7 mouse cellular contexts compared by ENCODE assay signal in the genomic region with DNA sequence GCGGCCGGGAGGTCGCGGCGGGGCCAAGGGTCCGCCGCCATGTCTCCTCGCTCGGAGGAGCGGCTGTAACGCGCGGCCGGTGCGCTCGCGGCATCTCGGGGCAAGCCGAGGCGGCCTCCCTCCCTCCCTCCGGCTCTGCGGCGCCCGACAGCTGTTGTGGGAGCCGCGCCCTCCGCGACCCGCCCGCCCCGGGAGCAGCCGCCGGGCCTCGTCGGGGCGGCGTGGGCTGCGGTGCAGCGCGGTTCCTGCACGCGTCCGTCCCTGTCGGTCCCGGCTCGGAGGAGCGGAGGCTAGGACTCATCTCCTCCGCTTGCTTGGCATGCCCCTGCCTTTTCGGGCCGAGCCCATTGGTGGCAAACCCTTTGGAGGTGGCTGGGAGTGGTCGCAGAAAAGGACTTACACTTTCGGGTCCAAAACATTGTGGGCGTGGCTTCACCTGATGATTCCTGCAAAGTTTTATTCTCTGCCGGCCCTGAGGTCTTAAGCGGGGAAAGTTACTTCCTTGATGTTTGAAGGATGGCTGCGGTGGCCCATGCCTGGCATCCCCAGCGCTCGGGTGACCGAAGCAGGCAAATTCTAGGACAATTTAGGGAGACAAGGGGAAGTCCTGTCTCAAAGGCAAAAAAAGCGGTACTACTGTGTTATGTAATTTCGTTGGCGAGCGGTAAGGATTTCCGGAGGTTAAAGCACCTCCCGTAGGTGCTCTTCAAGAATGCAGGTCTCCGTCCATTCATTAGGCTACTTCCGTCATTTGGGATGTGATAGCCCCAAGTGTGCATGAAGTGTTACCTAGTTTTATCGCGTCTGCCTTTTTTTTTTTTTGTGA. TPM values are rescaled to one million over a fixed set of nuclear protein-coding genes. Genes with fewer than 3 reads are reported as not detected.
DNase-seq lines count a peak whose midpoint lies in the region; ATAC-seq and TF ChIP-seq lines count a peak whose summit lies in the region.

No protein-coding gene starts in this region.

- TF ChIP-seq EP300 in liver, postnatal 0 days (IDR thresholded peaks at IDR 0.05; ENCODE audit: low read depth), result no peak

- H3K9ac ChIP-seq in liver, postnatal 0 days (replicated peaks), result peak overlapping the region; percentile 94
- peak overlapping the region; percentile 93 for H3K9ac ChIP-seq in neural tube, embryonic 11.5 days (ENCODE audit: low read length)

- peak overlapping the region; percentile 61 for H3K27ac ChIP-seq in kidney, adult 2 months (ENCODE audit: insufficient read depth, low read depth, low read length)
- peak overlapping the region; percentile 96 for H3K27ac ChIP-seq in liver, postnatal 0 days (ENCODE audit: low read depth)
- H3K27ac ChIP-seq in neural tube, embryonic 11.5 days (ENCODE audit: low read depth, low read length), result peak overlapping the region; percentile 91

- under 1% methylated on average over 64 of the region's 69 CpGs for WGBS in kidney, adult 2 months
- WGBS in liver, postnatal 0 days (ENCODE audit: insufficient replicate concordance), result 2% methylated on average over 63 of the region's 69 CpGs
- WGBS in neural tube, embryonic 11.5 days, result 1% methylated on average over 65 of the region's 69 CpGs

- H3K9me3 ChIP-seq in liver, postnatal 0 days (ENCODE audit: low read length), result 0 out of 2 replicates have a peak, but pooled peaks cover 4% of the 10 kb centered on the region
- no peaks in the 10 kb centered on the region for H3K9me3 ChIP-seq in neural tube, embryonic 11.5 days (ENCODE audit: control insufficient read depth, low read length)

- peak overlapping the region; percentile 86 for H3K4me2 ChIP-seq in liver, postnatal 0 days (ENCODE audit: low read depth, low read length)
- peak overlapping the region; percentile 77 for H3K4me2 ChIP-seq in neural tube, embryonic 11.5 days (ENCODE audit: low read depth)

- no peak for TF ChIP-seq POLR2A in kidney, adult 2 months (IDR thresholded peaks at IDR 0.05; ENCODE audit: low read depth, low read length)

- no peak for TF ChIP-seq CTCF in kidney, adult 2 months (conservative IDR thresholded peaks at IDR 0.05; ENCODE audit: insufficient read depth, insufficient read length, low read depth, low read length)
- TF ChIP-seq CTCF in liver, postnatal 0 days (IDR thresholded peaks at IDR 0.05; ENCODE audit: low read depth), result no peak

- H3K4me3 ChIP-seq in kidney, adult 2 months (ENCODE audit: insufficient read depth, low read depth, low read length), result peak overlapping the region; percentile 98
- H3K4me3 ChIP-seq in liver, postnatal 0 days (ENCODE audit: low read depth, low read length), result peak overlapping the region; percentile 78
- H3K4me3 ChIP-seq in neural tube, embryonic 11.5 days (ENCODE audit: low read depth, low read length), result peak overlapping the region; percentile 96

- peak; percentile 75 for DNase-seq in 3T3-L1 (ENCODE audit: low read depth, low spot score)
- peak; percentile 72 to 77 for DNase-seq in B cell, adult 2 months
- peak; percentile 54 to 64 for DNase-seq in cerebellum, postnatal 14 days
- DNase-seq in kidney, adult 2 months, result peak; percentile 72
- DNase-seq in liver, postnatal 0 days, result no peak
- no peak for DNase-seq in neural tube, embryonic 11.5 days (ENCODE audit: low spot score)

- 0 out of 2 replicates have a peak, but pooled peaks cover 2% of the 10 kb centered on the region for H3K4me1 ChIP-seq in kidney, adult 2 months (ENCODE audit: control insufficient read depth, insufficient read depth, low read length)
- peaks cover 25% of the 10 kb centered on the region for H3K4me1 ChIP-seq in liver, postnatal 0 days (ENCODE audit: insufficient read depth)
- H3K4me1 ChIP-seq in neural tube, embryonic 11.5 days (ENCODE audit: control insufficient read depth, insufficient read depth, low read length), result 0 out of 2 replicates have a peak, but pooled peaks cover 3% of the 10 kb centered on the region

- peak; percentile 54 for ATAC-seq in granulocyte monocyte progenitor cell, adult 5-6 weeks (replicated peaks; ENCODE audit: poor library complexity, severe bottlenecking)
- ATAC-seq in liver, postnatal 0 days, result peak; percentile 72
- peak; percentile 66; the same call in 1 of the 2 replicates for ATAC-seq in neural tube, embryonic 11.5 days (ENCODE audit: insufficient read depth, low FRiP score, low TSS enrichment)

- no peaks in the 10 kb centered on the region for H3K36me3 ChIP-seq in kidney, adult 2 months (ENCODE audit: control insufficient read depth, insufficient read depth, low read length)
- no peaks in the 10 kb centered on the region for H3K36me3 ChIP-seq in liver, postnatal 0 days (replicated peaks; ENCODE audit: insufficient read depth, low read length)
- no peaks in the 10 kb centered on the region for H3K36me3 ChIP-seq in neural tube, embryonic 11.5 days (ENCODE audit: control insufficient read depth, insufficient read depth, low read length)

- no peaks in the 10 kb centered on the region for H3K27me3 ChIP-seq in kidney, adult 2 months (replicated peaks; ENCODE audit: control insufficient read depth, insufficient read depth, low read length)
- no peaks in the 10 kb centered on the region for H3K27me3 ChIP-seq in liver, postnatal 0 days (ENCODE audit: insufficient read depth, low read length)
- no peaks in the 10 kb centered on the region for H3K27me3 ChIP-seq in neural tube, embryonic 11.5 days (ENCODE audit: control insufficient read depth, insufficient read depth, low read length)

RNA-seq across cellular contexts. Expression of gene Morc3, which starts 0.7 kb away (rescaled TPM):
- 74.0 and 110 TPM in 2 replicates for total RNA-seq in granulocyte monocyte progenitor cell, adult 5-6 weeks (2014; fragmentation: Nextera tagmentation)
- total RNA-seq in granulocyte monocyte progenitor cell, adult 5-6 weeks (2017), result 172 and 330 TPM in 2 replicates
- 5.3 and 6.4 TPM in 2 replicates for polyA plus RNA-seq in kidney, adult 2 months (2012; rRNA removed)
- 11.7 and 12.3 TPM in 2 replicates for polyA plus RNA-seq in liver, postnatal 0 days (2015; fragmentation: Nextera tagmentation; extraction: Ambion mirVana)
- polyA plus RNA-seq in neural tube, embryonic 11.5 days (2014; fragmentation: Nextera tagmentation; extraction: Ambion mirVana), result 33.4 and 34.5 TPM in 2 replicates

RNA-seq across cellular contexts. Expression of gene Chaf1b, which starts 51.0 kb away (rescaled TPM):
- 50.8 and 68.0 TPM in 2 replicates for total RNA-seq in granulocyte monocyte progenitor cell, adult 5-6 weeks (2014; fragmentation: Nextera tagmentation)
- 50.6 and 73.7 TPM in 2 replicates for total RNA-seq in granulocyte monocyte progenitor cell, adult 5-6 weeks (2017)
- polyA plus RNA-seq in kidney, adult 2 months (2012; rRNA removed), result 1.6 and 2.0 TPM in 2 replicates
- 17.2 and 18.9 TPM in 2 replicates for polyA plus RNA-seq in liver, postnatal 0 days (2015; fragmentation: Nextera tagmentation; extraction: Ambion mirVana)
- polyA plus RNA-seq in neural tube, embryonic 11.5 days (2014; fragmentation: Nextera tagmentation; extraction: Ambion mirVana), result 80.9 and 87.2 TPM in 2 replicates

Comparison
In these comparisons a context has a peak if more than half of its experiments do, and no peak if none do; other contexts are left out.
1. DNase-seq: peak in 3T3-L1 (single experiment), B cell, adult 2 months (2 of 2), cerebellum, postnatal 14 days (2 of 2) and kidney, adult 2 months (single experiment); none in liver, postnatal 0 days (single experiment) and neural tube, embryonic 11.5 days (single experiment).
2. Peak in every context shown above with its lines, with median percentiles within 50 percentile points of each other: ATAC-seq, H3K27ac ChIP-seq and H3K4me3 ChIP-seq.